Mouse (Mus musculus): ENCODE data around the gene Slc39a13. TPM values are rescaled to one million over a fixed set of nuclear protein-coding genes. Genes with fewer than 3 reads are reported as not detected.

Slc39a13 gene
- polyA plus RNA-seq, 1 experiment from 2014 or later = 21.9 TPM

DNA sequence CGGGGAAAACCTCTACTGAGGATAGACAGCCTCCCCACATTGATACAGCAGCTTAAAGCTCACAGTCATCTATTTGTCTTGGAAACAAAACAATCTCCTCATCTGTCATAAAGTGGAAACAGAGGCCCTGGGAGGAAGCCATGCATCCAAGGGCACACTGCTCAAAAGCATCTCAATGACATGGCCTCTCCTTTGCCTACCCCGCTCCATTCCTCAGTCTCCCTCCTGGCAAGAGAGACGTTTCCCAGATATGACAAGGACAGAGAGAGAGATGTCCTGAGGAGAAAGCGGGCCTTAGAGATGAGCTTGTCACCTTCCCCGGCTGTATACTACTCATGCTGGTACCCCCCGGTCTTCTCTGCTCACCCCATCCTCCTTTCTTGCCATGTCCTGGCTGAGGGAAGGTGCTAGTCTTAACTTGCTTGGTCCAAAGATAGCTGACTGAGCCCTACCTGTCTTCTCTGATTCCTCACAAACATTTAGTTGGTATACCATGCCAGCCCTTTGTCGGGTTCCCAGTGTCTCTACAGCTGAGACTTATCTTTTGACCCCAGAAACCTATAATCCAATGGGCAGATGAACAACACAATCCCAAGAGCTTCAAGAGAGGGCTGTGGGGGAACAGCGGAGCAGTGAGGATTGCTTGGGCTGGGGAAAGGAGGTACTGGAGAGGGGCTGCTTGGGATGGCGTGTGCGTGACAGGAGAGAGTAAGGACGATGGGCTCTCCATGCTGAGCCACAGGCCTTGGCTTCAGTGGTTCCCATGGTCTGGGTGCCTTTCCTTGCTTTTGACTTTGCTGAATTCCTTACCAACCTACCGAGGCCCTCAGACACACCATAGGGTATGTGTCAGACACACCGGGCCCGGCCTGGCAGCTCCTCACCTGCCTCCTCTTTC lies 15.5 kb upstream of the Slc39a13 start:
- Histone ChIP-seq H3K27ac (ENCODE audit: low read depth, low read length) (no peak overlapping the region), H3K27me3 (ENCODE audit: control insufficient read depth, insufficient read depth, low read length) (no peaks in the 10 kb centered on the region), H3K4me1 (ENCODE audit: control insufficient read depth, insufficient read depth, low read length) (no peaks in the 10 kb centered on the region), H3K36me3 (ENCODE audit: control insufficient read depth, insufficient read depth, low read length) (no peaks in the 10 kb centered on the region), H3K9me3 (ENCODE audit: control insufficient read depth, low read length) (no peaks in the 10 kb centered on the region), H3K4me2 (ENCODE audit: low read depth) (no peak overlapping the region), H3K4me3 (ENCODE audit: low read depth, low read length) (no peak overlapping the region), H3K9ac (ENCODE audit: low read length) (no peak overlapping the region)
- WGBS = 91% methylated on average over 14 of the region's 14 CpGs
- DNase-seq (ENCODE audit: low spot score) (no peak), ATAC-seq (ENCODE audit: insufficient read depth, low FRiP score, low TSS enrichment) (no peak)

DNA sequence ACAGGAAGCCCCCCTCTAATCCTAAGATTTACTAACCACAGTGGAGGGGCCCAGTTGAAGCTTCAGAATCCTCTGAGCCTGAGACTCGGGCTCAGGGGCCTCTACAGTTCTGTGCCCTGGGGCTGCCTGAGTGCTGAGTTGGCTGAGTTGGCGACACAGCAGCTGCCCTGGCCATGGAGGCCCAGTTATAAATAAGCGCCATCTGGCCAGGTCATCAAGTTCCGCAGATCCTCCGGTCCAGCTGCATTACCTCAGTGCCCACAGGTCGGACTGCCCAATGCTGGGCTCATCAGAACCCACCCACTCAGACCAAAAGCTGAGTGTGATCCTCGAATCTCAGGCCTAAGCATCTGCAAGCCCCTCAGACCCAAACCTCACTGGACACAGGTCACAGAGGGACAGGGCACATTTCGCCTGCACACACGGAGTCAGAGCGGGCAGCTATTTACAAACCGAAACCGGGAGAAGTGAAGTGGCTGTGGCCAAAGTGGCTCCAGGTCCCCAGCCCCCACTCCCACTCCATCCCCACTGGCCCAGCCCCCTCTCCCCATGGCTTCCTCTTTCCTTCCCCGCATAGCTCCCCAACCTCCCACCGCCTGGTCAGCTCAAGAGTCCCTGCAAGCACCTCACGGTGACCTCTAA lies 14.1 kb upstream of the Slc39a13 start:
- no peak for DNase-seq (ENCODE audit: low spot score)
- Histone ChIP-seq H3K9me3 (ENCODE audit: control insufficient read depth, low read length) (no peaks in the 10 kb centered on the region), H3K4me1 (ENCODE audit: control insufficient read depth, insufficient read depth, low read length) (no peaks in the 10 kb centered on the region), H3K36me3 (ENCODE audit: control insufficient read depth, insufficient read depth, low read length) (no peaks in the 10 kb centered on the region), H3K27me3 (ENCODE audit: control insufficient read depth, insufficient read depth, low read length) (no peaks in the 10 kb centered on the region), H3K9ac (ENCODE audit: low read length) (no peak overlapping the region), H3K27ac (ENCODE audit: low read depth, low read length) (no peak overlapping the region), H3K4me3 (ENCODE audit: low read depth, low read length) (no peak overlapping the region), H3K4me2 (ENCODE audit: low read depth) (no peak overlapping the region)
- 79% methylated on average over 15 of the region's 15 CpGs for WGBS
- no peak for ATAC-seq (ENCODE audit: insufficient read depth, low FRiP score, low TSS enrichment)

DNA sequence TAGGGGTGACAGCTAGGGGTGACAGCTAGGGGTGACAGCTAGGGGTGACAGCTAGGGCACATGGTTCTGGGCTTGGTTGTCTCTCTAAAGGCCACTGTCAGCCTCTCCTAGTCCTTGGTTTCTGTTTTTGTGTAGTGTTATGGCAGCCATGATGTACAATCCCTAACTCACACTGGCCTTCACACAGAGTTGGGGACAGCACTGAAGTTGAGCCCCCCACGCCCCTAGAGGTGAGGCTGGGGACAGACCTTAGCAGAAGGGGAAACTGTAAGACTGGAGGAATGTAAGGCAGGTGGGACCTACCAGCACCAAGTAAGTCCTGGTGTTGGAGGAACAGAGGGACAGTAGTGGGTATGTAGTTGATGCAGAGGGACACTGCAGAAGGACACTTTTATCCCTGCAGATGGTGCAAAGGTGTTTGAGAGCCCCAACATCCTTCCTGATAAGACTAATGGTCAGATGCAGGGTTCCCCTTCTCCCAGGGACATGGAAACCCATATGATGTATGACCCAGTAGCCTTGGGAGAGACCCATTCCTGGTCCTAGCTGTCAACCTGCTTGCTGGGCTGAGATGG lies 13.2 kb upstream of the Slc39a13 start:
- WGBS = 53% methylated on average over 1 of the region's 1 CpGs
- Histone ChIP-seq H3K27me3 (ENCODE audit: control insufficient read depth, insufficient read depth, low read length) (no peaks in the 10 kb centered on the region), H3K4me3 (ENCODE audit: low read depth, low read length) (no peak overlapping the region), H3K9me3 (ENCODE audit: control insufficient read depth, low read length) (no peaks in the 10 kb centered on the region), H3K4me2 (ENCODE audit: low read depth) (no peak overlapping the region), H3K36me3 (ENCODE audit: control insufficient read depth, insufficient read depth, low read length) (no peaks in the 10 kb centered on the region), H3K4me1 (ENCODE audit: control insufficient read depth, insufficient read depth, low read length) (no peaks in the 10 kb centered on the region), H3K9ac (ENCODE audit: low read length) (no peak overlapping the region), H3K27ac (ENCODE audit: low read depth, low read length) (no peak overlapping the region)
- DNase-seq (ENCODE audit: low spot score) (no peak), ATAC-seq (ENCODE audit: insufficient read depth, low FRiP score, low TSS enrichment) (no peak)

DNA sequence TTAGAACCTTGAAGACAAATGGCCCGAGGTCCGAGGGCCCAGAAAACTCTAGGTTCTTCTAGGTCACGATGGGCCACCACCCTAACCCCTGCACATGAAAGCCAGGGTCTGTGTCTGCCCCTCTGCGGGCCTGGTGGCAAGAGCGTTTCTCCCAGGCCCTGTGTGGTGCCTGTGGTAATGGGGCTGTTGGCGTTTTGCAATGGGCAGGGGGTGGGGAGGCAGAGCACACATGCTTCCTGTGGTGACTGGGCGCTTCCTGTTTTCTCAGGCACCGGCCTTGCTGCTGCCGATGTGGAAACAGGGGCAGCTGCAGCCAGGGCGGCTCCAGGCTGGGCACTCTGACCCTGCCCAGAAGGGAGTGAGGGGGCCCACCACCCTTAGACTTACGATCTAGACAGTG lies 12.6 kb upstream of the Slc39a13 start:
- no peak for DNase-seq (ENCODE audit: low spot score)

DNA sequence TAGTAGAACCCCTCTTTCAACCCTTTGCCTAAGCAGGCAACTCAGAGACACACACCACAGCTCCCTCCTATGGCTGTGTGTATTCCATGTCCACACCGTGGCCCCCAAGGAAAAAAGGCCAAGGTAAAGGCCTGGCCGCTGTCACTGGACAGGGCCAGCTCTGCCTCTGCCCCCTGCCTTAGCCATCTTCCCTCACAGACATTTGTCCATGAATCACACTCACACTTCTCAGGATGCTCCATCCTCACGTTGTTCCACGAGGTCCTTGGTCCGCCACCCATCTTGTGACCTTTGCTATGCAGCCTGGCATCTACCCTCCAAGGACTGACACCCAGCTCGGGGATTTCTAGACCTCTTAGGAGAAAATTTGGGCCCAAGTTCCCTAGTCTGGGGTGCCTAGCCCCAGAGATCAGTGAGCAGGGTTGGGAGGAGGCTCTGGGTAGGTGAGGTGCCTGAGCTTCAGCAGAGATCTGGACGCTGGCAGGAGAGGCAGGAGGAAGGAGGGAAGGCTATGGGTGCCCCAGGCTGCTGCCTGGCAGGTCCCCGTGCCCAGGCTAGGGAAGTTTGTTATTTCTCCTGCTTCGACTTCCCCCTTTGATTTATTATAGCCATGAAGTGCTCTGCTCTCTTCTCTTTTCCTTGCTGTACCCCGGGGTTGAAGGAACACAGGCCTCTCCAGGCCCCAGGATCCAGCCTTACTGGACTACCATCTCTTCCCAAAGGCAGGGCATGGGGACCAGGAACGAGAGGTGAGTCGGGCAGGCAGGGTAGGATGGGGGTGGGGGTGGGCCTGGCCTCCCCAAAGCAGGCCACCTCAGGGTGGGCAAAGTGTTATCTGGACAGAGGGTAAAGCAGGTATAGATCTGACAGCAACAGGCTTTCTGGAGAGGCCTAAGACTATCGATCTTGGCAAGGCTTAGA lies 11.8 kb upstream of the Slc39a13 start, which contains the start of gene Spi1:
Gene Spi1 (plus strand): TSS at position 616 of the 921 bp plus-strand sequence.
- Histone ChIP-seq H3K27me3 (ENCODE audit: control insufficient read depth, insufficient read depth, low read length) (no peaks in the 10 kb centered on the region), H3K4me1 (ENCODE audit: control insufficient read depth, insufficient read depth, low read length) (no peaks in the 10 kb centered on the region), H3K9me3 (ENCODE audit: control insufficient read depth, low read length) (no peaks in the 10 kb centered on the region), H3K4me3 (ENCODE audit: low read depth, low read length) (no peak within 1 kb of the TSS), H3K9ac (ENCODE audit: low read length) (no peak within 1 kb of the TSS), H3K36me3 (ENCODE audit: control insufficient read depth, insufficient read depth, low read length) (no peaks in the 10 kb centered on the region), H3K4me2 (ENCODE audit: low read depth) (no peak within 1 kb of the TSS), H3K27ac (ENCODE audit: low read depth, low read length) (no peak within 1 kb of the TSS)
- 85% methylated on average over 13 of the region's 13 CpGs for WGBS
- DNase-seq (ENCODE audit: low spot score) = no peak
- ATAC-seq (ENCODE audit: insufficient read depth, low FRiP score, low TSS enrichment) = no peak

More for the DNA sequence above, 12.6 kb upstream of the Slc39a13 start:
- no peaks in the 10 kb centered on the region for H3K36me3 ChIP-seq (ENCODE audit: control insufficient read depth, insufficient read depth, low read length)
- no peak for ATAC-seq (ENCODE audit: insufficient read depth, low FRiP score, low TSS enrichment)
- no peak overlapping the region for H3K27ac ChIP-seq (ENCODE audit: low read depth, low read length)
- no peaks in the 10 kb centered on the region for H3K27me3 ChIP-seq (ENCODE audit: control insufficient read depth, insufficient read depth, low read length)
- no peaks in the 10 kb centered on the region for H3K4me1 ChIP-seq (ENCODE audit: control insufficient read depth, insufficient read depth, low read length)
- no peaks in the 10 kb centered on the region for H3K9me3 ChIP-seq (ENCODE audit: control insufficient read depth, low read length)
- H3K4me2 ChIP-seq (ENCODE audit: low read depth) = no peak overlapping the region
- WGBS = 58% methylated on average over 11 of the region's 11 CpGs
- H3K9ac ChIP-seq (ENCODE audit: low read length) = no peak overlapping the region
- no peak overlapping the region for H3K4me3 ChIP-seq (ENCODE audit: low read depth, low read length)

DNA sequence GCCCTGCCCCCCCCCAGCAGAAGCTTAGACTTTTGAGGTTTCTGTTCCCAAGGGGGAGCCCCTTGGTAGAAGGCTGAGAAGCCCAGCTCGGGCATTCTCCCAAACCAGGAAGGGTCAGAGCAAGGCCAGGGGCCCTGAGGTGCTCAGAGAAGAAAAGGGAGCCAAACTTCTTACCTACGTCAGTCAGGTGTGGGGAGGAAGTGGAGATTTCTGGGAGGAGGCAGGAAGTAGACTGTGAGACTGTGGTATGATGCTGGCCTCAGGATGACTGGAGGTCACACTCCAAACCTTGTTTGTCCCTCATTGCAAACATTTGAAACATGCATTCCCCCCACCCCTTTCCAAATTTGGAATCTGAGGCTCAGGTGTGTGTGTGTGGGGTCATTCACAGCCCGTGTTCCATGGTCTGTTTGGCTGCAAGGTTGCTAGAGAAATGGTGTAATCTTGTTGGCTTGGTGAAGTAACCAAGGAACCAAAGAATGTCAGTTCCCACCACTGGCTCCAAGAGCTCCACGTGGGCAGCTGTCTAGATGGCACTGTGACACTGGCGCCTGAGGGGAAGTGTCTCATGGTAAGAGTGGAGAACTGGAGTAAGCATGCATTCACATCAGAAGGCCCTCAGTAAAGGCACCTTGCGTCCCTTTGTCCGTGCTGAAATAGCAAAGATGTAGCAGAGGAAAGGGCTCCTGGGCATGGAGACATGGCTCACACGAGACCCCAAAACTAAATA lies 10.7 kb upstream of the Slc39a13 start:
- Histone ChIP-seq H3K4me2 (ENCODE audit: low read depth) (no peak overlapping the region), H3K4me1 (ENCODE audit: control insufficient read depth, insufficient read depth, low read length) (no peaks in the 10 kb centered on the region), H3K9ac (ENCODE audit: low read length) (no peak overlapping the region), H3K4me3 (ENCODE audit: low read depth, low read length) (no peak overlapping the region), H3K27ac (ENCODE audit: low read depth, low read length) (no peak overlapping the region), H3K36me3 (ENCODE audit: control insufficient read depth, insufficient read depth, low read length) (no peaks in the 10 kb centered on the region), H3K27me3 (ENCODE audit: control insufficient read depth, insufficient read depth, low read length) (no peaks in the 10 kb centered on the region), H3K9me3 (ENCODE audit: control insufficient read depth, low read length) (no peaks in the 10 kb centered on the region)
- ATAC-seq (ENCODE audit: insufficient read depth, low FRiP score, low TSS enrichment) = no peak
- WGBS = 85% methylated on average over 8 of the region's 8 CpGs
- no peak for DNase-seq (ENCODE audit: low spot score)

DNA sequence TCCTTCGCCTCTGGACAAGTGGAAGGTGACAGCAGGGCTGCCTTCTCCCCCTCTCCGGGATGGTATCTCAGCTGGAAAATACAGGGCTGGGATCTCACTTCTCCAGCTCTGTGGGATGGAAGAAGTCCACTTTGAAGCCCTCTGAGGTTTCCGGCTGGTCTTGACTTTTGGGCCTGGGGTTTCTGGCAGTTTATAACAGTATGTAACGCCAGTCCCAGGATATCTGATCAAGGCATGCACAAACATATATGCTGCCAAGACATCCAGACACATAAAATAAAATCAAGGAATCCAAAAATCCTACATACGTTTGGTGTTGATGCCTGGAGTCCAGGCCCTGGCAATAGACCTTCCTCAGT lies 8.8 kb upstream of the Slc39a13 start:
- Histone ChIP-seq H3K36me3 (ENCODE audit: control insufficient read depth, insufficient read depth, low read length) (no peaks in the 10 kb centered on the region), H3K27ac (ENCODE audit: low read depth, low read length) (peak overlapping the region; percentile 49; the same call in 1 of the 2 replicates), H3K4me1 (ENCODE audit: control insufficient read depth, insufficient read depth, low read length) (no peaks in the 10 kb centered on the region), H3K9ac (ENCODE audit: low read length) (peak overlapping the region; percentile 67), H3K27me3 (ENCODE audit: control insufficient read depth, insufficient read depth, low read length) (no peaks in the 10 kb centered on the region), H3K9me3 (ENCODE audit: control insufficient read depth, low read length) (no peaks in the 10 kb centered on the region), H3K4me3 (ENCODE audit: low read depth, low read length) (peak overlapping the region; percentile 43), H3K4me2 (ENCODE audit: low read depth) (peak overlapping the region; percentile 79)
- 36% methylated on average over 5 of the region's 5 CpGs for WGBS
- no peak for ATAC-seq (ENCODE audit: insufficient read depth, low FRiP score, low TSS enrichment)
- no peak for DNase-seq (ENCODE audit: low spot score)

All from neural tube, embryonic 11.5 days (tissue).